Mouse (Mus musculus) adrenal gland (tissue): ENCODE data around the gene Islr2.
"Not testable (repeated sequence)": the region's sequence is repeated elsewhere in the genome, so short reads cannot be mapped to it uniquely, and the experiment has no call there.

ENCODE experiments used
- intact Hi-C: fragments of 180-260 bp; cut with DNase I; formaldehyde crosslinking; loops from one replicate; pipeline ENCODE4 v1.15.1; 2025
- long read RNA-seq, 2 experiments: library from polyadenylated mRNA; unstranded; transcript quantifications; one replicate each; pipeline ENCODE4 v2.0.0; 2020; ENCODE audit warnings: borderline replicate concordance in 1 of 2; ENCODE audit not compliant: insufficient replicate concordance in 1 of 2

Islr2 gene
- long read RNA-seq, experiment 1: 0 reads
- long read RNA-seq, experiment 2: 0 reads

DNA sequence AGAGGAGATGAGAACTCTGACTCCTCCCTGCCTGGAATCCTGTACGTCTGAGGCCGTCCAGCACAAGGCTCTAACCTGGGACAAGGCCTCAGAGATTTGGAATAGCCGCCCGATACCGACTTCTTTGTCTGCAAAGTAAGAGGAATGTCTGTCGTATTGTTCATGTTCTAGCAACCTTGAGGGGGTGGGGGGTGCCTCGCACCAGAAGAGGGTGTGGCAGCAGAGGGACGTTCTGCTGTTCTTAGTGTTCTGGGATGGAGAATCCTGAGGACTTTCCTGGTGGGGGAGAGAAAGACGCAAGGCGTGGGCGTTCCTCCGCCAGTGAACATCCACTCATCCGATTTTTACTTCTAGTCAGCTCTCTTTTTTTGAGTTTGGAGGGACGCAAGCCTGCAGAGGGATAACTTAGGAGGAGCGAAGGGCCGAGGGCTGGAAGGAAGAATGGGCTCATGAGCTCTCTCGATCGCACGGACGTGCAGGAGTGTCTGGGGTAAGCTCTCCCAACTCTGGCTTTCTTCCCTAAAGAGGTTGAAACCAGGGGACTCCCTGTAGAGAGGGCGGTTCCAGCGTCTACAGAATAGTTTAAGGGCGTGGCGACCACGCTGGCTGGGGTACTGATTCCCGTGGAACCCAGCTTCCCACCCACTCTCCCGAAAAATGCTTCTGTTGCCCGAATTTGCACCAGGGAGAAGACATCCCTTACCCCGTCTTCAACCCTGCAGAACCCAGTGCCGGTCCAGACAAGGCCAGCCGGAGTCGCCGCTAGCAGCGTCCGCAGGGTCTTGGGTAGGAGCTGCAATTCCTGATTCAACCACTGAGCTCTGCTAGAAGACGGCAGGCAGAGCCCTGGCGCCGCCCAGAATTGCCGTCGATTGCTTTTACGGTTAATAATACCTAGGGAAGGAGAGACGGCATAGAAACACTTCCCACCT lies at the start of gene Islr2, which contains the start of gene Islr:
TSS of gene Islr2 (minus strand) at position 804 of the 932 bp plus-strand sequence.
TSS of gene Islr (minus strand) at position 791 of the 932 bp plus-strand sequence.
- intact Hi-C loops: loop anchor here (1.0 kb wide), 1 partner anchor 165 kb away; no protein-coding TSS in a partner anchor

DNA sequence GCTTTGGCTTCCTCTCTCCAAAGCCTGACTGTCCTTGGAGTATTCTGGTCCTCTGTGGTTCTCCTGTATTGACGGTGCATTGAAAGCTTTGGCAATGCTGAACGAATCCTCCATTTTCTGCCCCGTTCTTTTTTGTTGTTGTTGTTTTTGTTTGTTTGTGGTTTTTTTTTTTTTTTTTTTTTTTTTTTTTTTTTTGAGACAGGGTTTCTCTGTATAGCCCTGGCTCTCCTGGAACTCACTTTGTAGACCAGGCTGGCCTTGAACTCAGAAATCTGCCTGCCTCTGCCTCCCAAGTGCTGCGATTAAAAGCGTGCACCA lies 49.6 kb upstream of the Islr2 start:
- intact Hi-C loops: not testable (repeated sequence)

DNA sequence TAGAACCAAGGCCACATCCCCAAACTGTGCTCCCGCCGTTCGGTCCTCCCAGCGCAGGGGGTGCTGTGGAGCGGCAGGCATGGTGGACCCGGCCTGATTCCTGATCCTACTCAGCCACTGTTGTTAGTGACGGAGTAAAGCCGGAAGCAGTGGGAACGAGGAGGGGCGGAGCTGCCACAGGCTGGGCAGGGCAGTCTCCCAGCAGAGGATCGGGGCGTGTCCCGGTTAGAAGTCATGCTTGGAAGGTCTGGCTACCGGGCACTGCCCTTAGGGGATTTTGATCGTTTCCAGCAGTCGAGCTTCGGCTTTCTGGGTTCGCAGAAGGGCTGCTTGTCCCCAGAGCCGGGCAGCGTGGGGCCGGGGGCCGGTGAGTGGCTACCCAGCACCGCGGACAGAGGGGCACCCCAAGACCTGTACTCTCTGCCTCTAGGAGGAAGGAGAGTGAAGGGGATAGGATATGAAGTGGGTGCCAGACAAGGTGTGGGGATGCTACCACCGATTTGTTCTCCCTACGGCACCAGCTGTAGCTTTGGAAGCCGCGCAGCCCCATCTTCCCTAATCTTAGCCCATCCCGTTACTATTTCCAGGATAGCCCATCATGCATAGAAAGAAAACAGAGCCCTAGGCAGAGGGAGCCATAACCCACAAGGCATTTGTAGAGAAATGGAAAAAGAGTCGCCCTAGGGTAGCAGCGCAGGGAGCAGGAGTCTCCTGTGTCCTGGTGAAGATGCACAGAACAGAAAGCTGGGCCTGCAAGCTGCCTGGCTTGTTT lies 49.1 kb upstream of the Islr2 start, which contains the start of gene Stoml1:
TSS of gene Stoml1 (plus strand) at position 132 of the 772 bp plus-strand sequence.
- intact Hi-C loops: no loop called here

DNA sequence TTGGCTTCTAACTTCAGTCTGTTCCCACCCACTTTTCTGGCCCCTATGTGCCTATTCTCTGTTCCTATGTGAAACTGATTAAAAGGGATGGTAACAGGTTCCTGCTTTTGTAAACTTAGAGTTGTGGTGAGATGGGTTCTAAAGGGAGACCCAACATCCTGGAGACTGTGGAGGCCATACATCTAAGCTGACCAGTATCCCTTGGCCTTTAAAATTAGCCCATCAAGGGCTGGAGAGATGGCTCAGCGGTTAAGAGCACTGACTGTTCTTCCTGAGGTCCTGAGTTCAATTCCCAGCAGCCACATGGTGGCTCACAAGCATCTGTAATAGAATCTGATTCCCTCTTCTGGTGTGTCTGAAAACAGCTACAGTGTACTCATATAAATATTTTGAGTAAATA lies 46.6 kb upstream of the Islr2 start:
- intact Hi-C loops: not testable (repeated sequence)

DNA sequence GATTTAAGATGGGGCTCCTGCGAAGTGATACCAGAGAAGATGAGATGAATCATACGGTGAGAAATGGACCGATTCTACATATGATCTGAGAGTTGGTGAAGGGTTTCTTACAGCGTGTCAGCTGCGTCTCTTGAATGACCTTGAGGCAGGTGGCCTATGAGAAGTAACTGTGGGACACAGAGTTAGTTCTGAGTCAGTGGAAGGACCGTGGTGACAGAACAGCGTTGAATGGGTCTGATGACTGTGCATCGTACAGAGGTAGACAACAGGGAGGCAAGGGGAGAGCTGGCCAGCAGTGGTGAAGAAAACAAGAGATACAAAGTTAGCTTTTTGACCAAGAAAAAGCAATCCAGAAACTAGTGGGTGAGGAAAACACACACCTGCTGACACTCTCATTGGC lies 46.2 kb upstream of the Islr2 start:
- intact Hi-C loops: no loop called here

DNA sequence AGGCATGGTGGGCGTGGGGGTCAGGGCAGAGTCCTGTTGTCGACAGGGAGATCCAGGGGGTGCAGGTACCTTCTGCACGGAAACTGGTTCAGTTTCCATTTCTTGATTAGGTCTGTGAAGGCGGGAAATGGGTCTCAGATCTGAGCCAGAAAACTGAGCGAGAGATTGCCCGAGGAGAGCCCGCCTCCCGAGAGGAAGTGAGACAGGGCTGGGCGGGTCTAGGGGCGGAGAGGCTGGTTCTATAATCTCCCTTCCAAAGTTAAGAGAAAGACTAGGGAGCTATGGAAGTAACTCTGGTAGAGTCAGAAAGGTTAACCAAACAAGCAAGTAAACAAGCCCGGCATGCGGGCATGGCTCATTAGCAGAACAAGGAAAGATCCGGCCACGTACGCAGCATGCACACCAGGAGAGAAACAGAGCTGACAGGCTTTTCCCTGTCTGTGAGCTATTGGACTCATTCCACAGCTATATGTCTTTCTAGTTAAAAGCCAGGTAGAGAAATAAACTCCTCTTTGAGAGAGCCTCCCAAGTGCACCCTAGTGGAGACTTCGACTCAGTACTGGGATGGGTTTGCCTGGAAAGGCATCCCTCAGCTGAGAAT lies 45.6 kb upstream of the Islr2 start, which contains the start of gene Pml:
TSS of gene Pml (minus strand) at position 195 of the 601 bp plus-strand sequence.
- intact Hi-C loops: loop anchor here (5.0 kb wide), 1 partner anchor 33 kb away; no protein-coding TSS in a partner anchor

DNA sequence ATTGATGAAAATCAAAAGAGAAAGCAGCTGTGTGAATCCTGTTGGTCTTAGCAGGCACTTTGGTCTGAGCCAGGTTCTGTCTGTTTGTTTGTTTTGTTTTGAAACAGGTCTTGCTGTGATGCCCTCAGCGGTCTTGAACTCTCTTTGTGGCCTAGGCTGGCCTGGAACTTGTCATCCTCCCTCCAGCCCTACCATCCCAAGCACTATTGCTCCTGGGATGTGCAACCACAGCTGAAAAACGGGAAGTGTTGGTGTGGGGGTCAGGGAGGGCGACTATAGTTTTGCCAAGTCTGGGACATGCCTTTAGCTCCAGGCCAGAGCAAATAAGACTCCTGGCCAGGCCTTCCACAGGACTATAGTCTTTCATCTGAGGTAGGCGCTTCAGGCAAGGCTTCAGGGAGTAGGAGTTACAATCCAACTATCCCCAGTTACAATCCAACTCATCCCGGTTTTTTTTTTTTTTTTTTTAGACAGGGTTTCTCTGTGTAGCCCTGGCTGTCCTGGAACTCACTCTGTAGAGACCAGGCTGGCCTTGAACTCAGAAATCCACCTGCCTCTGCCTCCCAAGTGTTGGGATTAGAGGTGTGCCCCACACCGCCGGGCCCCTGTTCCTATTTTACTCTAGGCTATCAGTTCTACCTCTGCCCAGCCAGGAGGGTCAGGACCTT lies 44.8 kb upstream of the Islr2 start:
- intact Hi-C loops: loop anchor here (5.0 kb wide), 1 partner anchor 33 kb away; no protein-coding TSS in a partner anchor

GRCm38 (mm10) chr9:58247064-58247759 lies 43.1 kb upstream of the Islr2 start:
- intact Hi-C loops: loop anchor here (1.0 to 5.0 kb wide), 2 partner anchors 23 to 35 kb away; no protein-coding TSS in a partner anchor

GRCm38 (mm10) chr9:58246083-58246591 lies 42.0 kb upstream of the Islr2 start:
- intact Hi-C loops: loop anchor here (5.0 kb wide), 1 partner anchor 36 kb away; no protein-coding TSS in a partner anchor

DNA sequence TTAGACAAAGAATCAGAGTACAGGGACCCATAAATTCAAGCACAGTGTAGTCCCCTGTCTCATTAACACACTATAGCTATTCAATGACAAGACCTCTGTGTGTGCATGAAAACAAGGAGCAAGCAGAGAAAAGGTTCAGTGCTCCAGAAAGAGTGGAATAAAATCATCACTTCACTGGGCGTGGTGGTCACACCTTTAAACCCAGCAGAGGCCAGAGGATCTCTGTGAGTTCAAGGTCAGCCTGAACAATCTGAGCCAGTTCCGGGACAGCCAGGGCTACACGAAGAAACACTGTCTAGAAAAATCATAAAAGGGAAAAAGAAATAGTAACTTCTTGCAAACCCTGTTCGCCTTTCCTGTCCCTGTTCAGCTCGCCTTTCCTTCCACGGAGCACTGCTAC lies 39.6 kb upstream of the Islr2 start:
- intact Hi-C loops: no loop called here

DNA sequence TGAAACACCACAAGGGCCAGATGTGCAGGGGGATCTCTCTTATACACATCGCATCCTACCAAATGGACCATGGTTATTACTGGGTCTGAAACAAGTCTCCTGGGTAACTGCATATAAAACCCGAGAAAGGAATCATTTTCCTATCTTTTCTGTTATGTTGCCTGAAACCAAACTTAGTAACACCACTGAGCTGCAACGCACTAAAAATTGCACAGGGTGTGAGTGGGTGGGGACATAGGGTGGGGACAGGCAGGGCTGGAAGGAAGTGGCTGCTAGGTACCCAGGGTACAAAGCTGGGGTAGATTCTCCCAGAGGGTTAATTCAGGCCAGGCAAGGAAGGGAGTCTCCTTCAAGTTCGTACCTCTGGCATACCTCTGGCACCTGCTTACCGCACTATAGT lies 38.6 kb upstream of the Islr2 start:
- intact Hi-C loops: no loop called here

GRCm38 (mm10) chr9:58241780-58242485 lies 37.8 kb upstream of the Islr2 start:
- intact Hi-C loops: no loop called here

DNA sequence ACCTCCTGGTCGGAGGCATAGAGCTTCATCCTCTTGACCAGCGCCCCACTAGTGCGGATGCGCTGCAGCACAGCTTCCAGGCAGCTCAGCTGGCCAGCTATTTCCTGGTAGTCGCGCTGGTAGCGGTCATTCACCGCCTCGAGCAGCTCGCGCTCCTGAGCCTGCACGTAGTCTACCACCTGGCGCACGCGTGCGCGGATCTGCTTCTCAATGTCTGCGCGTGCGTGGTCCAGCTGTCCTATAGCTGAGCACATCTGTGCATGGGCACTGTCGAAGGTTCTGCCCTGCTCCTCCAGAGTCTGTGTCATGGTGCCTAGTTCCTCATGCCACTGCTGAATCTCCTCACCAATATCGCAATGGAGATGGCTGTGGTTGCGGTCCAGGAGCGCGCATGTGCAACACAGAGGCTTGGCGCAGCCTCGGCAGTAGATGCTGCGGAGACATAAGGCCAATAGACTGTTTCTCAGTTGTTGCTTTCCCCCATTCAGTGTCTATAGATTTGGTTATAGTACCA lies 30.4 kb upstream of the Islr2 start:
- intact Hi-C loops: no loop called here

DNA sequence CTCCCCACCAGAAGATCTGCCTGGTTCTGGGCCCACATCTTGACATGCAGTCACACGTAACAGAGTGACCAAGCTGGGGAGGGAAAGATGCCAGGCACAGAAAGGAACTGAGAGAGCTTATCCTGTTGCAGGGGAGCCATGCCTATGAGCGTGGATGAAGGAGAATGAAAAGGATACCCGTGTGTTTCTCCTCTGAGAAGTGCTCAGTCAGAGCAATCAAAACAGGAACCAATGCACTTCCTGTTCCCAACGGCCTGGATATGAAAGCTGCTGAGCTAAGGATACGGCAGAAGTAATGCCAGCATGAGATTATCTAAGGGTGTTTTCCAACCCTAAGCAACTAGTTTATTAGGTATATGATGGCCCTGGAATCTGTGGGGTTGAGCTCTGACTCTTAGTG lies 28.3 kb upstream of the Islr2 start:
- intact Hi-C loops: no loop called here

GRCm38 (mm10) chr9:58231746-58232145 lies 27.6 kb upstream of the Islr2 start:
- intact Hi-C loops: no loop called here

GRCm38 (mm10) chr9:58228777-58229466 lies 24.8 kb upstream of the Islr2 start:
- intact Hi-C loops: loop anchor here (5.0 kb wide), 2 partner anchors 38 to 53 kb away; no protein-coding TSS in a partner anchor

GRCm38 (mm10) chr9:58225915-58226913 lies 22.1 kb upstream of the Islr2 start:
- intact Hi-C loops: loop anchor here (5.0 kb wide), 2 partner anchors 41 to 56 kb away; no protein-coding TSS in a partner anchor
